Mouse (Mus musculus) cortical plate, adult 2 months (tissue): Measurements from ENCODE around the gene Sema5b. TPM values are rescaled to one million over a fixed set of nuclear protein-coding genes. Genes with fewer than 3 reads are reported as not detected.

ENCODE experiments used
- H3K27ac ChIP-seq: fragments of 200-500 bp; 2 replicates; pipeline ENCODE4 v1.5.1; 2012; ENCODE audit warnings: low read length, control low read depth, inconsistent platforms; ENCODE audit not compliant: insufficient read depth
- H3K4me1 ChIP-seq: fragments of 200-500 bp; 2 replicates; pipeline ENCODE4 v1.6.1; 2011; ENCODE audit warnings: low read length; ENCODE audit not compliant: control insufficient read depth, insufficient read depth
- H3K4me3 ChIP-seq: fragments of 200-500 bp; 2 replicates; pipeline ENCODE4 v1.5.1; 2011; ENCODE audit warnings: mild to moderate bottlenecking, low read length, control low read depth; ENCODE audit not compliant: insufficient read depth
- CTCF ChIP-seq: fragments of 200-500 bp; IDR thresholded peaks from 2 replicates; pipeline ENCODE4 v1.5.1; 2011; ENCODE audit warnings: mild to moderate bottlenecking, control low read depth, low read length; ENCODE audit not compliant: insufficient read depth; ENCODE audit errors: extremely low read depth
- POLR2A ChIP-seq: fragments of 200-500 bp; IDR thresholded peaks from 2 replicates; pipeline ENCODE4 v1.6.1; 2011; ENCODE audit warnings: mild to moderate bottlenecking, low read length, control low read depth; ENCODE audit not compliant: insufficient read depth; ENCODE audit errors: extremely low read depth
- polyA plus RNA-seq: library from polyadenylated mRNA; depleted of rRNA; stranded (reverse); fragments of >200 nt; gene quantifications from 2 replicates; pipeline ENCODE4 v1.2.3, GENCODE M21; 2012

Gene Sema5b
- polyA plus RNA-seq, 1 experiment: 18.4 TPM

DNA sequence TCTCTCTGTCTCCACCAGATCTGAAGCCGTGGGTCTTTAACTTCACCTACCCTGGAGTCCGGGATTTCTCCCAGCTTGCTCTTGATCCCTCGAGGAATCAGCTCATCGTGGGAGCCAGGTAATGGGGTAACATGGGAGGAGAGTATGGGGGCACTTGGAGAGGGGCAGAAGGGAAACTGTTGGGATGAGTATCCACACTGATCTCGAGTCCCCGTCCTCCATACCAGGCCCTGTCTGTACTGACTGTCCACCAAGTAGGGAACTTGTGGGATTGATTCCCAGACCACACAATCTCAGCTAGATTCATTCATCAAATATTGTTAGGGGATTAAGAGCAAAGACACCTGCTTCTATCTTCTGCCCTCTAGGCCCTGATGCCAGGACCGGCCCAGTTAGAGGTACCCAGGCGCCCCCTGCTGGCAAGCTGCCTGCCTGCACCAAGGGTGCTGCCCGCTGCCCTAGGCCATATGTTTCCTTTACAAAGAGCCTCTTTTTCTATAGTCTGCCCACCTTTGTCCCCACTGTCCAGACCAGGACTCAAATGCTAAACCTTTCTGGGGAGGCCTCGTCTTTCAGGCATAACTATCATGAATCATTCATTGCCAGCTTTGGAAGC lies 87.2 kb downstream of the Sema5b start:
- Histone ChIP-seq H3K4me3 (no peak overlapping the region), H3K27ac (no peak overlapping the region), H3K4me1 (no peaks in the 10 kb centered on the region)
- TF ChIP-seq POLR2A (no peak), CTCF (peak; percentile 72)

DNA sequence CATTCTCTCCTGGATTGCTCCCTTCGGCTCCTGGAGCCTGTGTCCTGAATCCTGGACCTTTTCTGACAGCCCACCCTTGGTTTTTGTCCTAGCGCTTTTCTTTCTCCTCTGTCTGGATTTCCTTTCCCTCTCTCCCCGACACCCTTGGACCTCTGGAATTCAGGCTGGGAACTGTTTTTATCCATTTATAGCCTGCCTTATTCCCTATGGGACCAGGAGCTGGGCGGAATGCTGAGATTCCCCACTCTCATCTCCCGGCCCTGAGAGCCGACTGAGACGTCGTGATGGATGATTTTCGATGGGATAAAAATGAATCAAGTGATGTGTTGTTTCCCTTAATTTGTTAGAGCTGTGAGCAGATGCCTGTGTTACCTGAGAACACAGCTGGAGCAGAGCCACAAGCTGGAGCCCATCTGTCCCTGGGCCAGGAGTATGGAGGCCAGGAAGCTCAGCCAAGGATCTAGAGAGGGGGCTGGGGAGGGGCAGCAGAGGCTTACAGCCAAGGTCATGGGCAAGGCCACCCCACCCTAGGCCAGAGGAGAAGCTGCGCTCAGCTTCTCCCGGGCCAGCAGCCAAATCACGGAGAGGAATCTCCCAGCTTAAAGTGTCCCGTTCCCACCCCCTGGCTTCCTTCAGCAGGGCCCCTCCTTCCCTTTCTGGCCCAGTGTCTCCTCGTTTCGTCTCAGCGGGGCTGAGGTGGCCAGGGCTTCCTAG lies 89.7 kb downstream of the Sema5b start:
- H3K27ac ChIP-seq: no peak overlapping the region
- TF ChIP-seq POLR2A (no peak), CTCF (no peak)
- H3K4me3 ChIP-seq: no peak overlapping the region
- no peaks in the 10 kb centered on the region for H3K4me1 ChIP-seq

DNA sequence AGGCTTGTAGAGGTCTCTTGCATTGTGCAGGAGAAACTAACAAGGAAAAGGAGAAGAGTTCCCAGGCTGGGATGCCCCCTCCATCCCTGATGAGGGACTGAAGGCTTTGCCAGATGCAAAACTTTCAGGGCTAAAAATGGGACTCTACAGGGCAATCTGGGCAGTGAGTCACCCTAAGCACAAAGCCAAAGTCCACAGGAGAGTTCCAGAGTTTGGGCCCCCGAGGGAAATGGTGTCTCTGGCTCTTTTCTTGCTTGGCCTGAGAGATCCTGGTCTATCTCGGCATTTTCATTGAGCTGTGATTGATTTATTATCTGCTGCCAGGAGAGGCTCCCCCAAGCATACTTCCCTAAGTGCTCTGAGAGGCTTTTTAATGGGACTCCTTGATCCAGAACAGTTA lies 92.1 kb downstream of the Sema5b start:
- TF ChIP-seq CTCF (no peak), POLR2A (no peak)
- no peak overlapping the region for H3K27ac ChIP-seq
- no peaks in the 10 kb centered on the region for H3K4me1 ChIP-seq
- H3K4me3 ChIP-seq: no peak overlapping the region

DNA sequence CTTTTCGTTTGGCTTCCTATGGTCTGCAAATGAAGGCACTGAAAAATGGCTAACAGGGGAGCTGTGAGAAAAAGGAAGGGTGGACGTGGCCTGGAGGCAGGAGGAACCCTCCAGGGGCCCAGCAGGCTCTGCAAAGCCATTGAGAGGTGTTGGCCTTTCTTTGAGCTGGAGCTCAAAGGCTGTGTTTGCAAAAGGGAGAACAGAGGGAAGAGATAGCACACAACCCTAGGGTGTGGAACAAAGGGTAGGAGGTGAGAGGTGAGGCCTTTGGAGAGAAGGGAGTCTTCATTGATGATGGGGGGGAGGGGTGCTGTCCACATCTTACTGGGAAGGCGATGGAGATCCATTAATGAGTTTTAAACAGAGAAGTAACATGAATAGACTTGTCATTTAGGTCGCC lies 94.0 kb downstream of the Sema5b start:
- no peak for TF ChIP-seq POLR2A
- no peak for TF ChIP-seq CTCF
- Histone ChIP-seq H3K4me3 (no peak overlapping the region), H3K4me1 (no peaks in the 10 kb centered on the region), H3K27ac (no peak overlapping the region)

DNA sequence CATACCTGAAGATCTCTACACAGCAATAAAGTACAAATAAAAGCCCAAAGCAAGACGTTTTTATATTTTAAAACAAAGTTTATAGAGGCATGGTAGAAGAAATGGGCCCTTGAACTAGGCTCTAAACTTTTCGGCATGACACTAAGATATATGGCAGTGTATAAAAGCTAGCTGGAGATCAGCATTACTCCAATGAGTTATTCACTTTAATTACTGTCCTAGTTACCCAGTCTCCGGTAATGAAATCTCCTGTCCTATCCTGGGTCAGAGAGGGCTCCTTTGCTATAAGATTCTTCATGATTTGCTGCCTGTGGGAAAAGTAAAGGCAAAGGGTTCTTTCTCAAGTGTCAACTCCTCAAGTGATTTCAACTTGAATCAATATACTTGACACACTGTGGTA lies 98.6 kb downstream of the Sema5b start:
- TF ChIP-seq CTCF (no peak), POLR2A (no peak)
- H3K4me1 ChIP-seq: no peaks in the 10 kb centered on the region

DNA sequence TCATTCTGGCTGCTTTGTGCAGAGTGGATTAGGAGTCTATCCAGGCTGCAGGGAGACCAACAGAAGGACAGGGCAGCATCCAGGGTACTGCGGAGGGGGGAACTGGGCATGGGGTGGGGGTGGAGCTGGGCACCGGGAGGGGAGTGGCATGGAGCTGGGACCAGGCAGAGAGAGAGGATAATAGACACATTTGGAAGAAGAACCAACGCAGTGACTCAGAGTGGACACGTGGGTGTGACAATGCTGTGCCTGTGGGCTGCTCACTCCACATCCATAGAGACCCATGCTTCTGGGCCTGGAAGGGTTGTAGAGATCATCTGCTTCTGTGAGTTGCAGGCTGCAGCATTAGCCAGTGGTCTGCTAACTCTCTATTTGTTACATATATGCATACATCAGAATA lies 107.9 kb downstream of the Sema5b start:
- Histone ChIP-seq H3K4me3 (no peak overlapping the region), H3K4me1 (no peaks in the 10 kb centered on the region), H3K27ac (no peak overlapping the region)
- TF ChIP-seq POLR2A: no peak
- no peak for TF ChIP-seq CTCF

More for the DNA sequence above, 98.6 kb downstream of the Sema5b start:
- H3K4me3 ChIP-seq: no peak overlapping the region
- H3K27ac ChIP-seq: no peak overlapping the region

DNA sequence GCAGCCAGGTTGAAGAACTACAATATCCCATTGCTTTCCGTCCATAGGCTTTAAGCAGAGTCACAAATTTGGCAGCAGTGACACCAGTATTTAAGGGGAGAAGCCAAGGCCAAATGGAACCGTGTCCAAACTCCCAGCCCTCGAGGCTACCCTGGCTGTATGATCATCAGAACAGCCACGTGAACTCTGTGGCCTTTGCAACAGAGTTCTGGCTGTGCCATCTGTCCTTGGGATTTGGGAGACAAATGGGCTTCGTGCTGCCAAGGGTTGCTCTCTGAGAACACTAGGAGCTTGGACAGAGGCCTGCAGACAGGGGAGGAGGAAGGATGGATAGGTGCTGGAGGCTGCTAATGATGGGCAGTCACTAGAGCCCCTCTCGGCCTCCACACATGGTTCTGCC lies 111.3 kb downstream of the Sema5b start:
- H3K4me1 ChIP-seq: no peaks in the 10 kb centered on the region
- no peak overlapping the region for H3K4me3 ChIP-seq
- H3K27ac ChIP-seq: no peak overlapping the region
- TF ChIP-seq POLR2A (no peak), CTCF (no peak)

DNA sequence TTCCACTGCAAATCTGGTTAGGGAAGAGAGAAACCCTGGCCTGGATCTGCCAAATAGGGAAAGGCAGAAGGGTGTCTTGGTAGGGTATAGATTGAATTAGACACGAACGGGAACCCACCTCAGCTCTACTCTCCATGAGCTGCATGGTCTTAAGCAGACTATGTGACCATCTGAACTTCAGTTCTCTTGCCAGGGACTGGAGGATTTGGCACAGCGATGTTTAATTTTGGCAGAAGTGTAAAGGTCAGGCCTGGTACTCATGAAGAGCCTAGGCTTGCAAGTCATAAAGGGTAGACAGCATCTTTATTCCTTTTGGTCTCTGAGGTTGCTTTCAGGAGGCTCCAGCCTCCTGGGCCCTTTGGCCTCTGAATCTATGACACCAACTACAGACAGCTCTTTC lies 111.8 kb downstream of the Sema5b start:
- TF ChIP-seq POLR2A: no peak
- Histone ChIP-seq H3K27ac (no peak overlapping the region), H3K4me1 (no peaks in the 10 kb centered on the region), H3K4me3 (no peak overlapping the region)

DNA sequence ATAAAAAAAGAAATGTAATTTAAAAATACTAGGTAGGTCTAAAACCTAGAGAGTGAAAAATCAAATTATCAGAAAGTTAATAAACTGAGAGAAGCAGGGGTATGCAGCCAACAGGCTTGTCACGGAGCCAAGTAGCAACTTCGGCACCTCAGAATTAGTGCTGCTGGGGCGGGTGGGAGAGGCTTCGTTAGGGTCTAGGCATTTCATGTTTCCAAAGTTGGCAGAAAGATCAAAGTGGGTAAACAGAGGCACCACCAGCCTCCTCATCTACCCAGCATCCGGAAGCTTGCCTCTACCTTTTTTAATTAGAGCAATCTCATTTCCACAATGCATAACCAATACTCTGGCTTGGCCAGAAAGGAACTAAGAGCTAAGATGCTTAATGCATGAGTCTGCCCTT lies 113.0 kb downstream of the Sema5b start:
- Histone ChIP-seq H3K4me1 (no peaks in the 10 kb centered on the region), H3K27ac (no peak overlapping the region), H3K4me3 (no peak overlapping the region)
- TF ChIP-seq POLR2A (no peak), CTCF (no peak)

DNA sequence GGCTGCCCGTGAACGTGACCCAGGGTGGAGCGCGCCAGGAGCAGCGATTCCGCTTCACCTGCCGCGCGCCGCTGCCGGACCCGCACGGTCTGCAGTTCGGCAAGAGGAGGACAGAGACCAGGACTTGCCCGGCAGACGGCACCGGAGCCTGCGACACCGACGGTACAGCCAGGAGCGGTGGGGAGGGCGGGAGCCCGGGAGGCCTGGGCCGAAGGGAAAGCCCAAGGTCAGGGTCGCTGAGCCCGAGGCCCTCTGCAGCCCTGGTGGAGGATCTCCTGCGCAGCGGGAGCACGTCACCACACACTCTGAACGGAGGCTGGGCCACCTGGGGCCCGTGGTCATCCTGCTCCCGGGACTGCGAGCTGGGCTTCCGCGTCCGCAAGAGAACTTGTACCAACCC lies 119.3 kb downstream of the Sema5b start:
- Histone ChIP-seq H3K4me3 (no peak overlapping the region), H3K27ac (no peak overlapping the region), H3K4me1 (no peaks in the 10 kb centered on the region)
- TF ChIP-seq CTCF: no peak
- no peak for TF ChIP-seq POLR2A

DNA sequence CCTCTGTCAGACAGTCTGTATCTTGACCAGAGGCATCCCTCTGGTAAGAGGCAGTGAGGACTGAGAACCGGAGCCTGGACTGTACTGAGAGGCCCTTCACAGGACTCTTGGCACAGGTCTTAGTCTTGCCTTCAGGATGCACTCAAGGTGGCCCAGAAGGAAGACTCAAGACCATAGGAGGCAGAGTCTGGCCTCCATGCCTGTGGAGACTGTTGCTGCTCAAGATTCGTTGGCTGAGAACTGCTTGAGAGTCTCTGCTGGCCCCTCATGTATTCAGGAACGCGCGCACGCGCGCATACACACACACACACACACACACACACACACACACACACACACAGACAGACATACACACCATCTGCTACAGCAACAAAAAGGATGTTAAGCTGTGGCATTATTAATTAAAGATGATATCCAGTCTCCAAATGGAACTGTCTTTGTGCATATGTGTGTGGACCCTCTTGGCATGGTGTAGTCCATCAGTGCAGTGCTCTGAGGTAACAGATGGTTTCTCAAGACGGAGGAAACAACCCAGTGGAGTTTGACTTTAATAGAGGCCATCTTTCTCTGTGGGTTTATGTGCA lies 123.0 kb downstream of the Sema5b start:
- Histone ChIP-seq H3K4me3 (no peak overlapping the region), H3K4me1 (no peaks in the 10 kb centered on the region), H3K27ac (no peak overlapping the region)
- TF ChIP-seq CTCF (no peak), POLR2A (no peak)
